Mouse (Mus musculus) intestine, embryonic 16.5 days (tissue): ENCODE data around the gene Srebf2. TPM values are rescaled to one million over a fixed set of nuclear protein-coding genes. Genes with fewer than 3 reads are reported as not detected.

Experiments
- microRNA counts: library from miRNA; unstranded; fragments of <30 nt; microRNA quantifications from one replicate; lab custom pipeline; 2016
- microRNA-seq: library from miRNA; unstranded; fragments of <30 nt; microRNA quantifications from one replicate; pipeline ENCODE4, GENCODE M21; 2016
- polyA plus RNA-seq: library from polyadenylated mRNA; unstranded; fragments of >200 nt; fragmentation: Nextera tagmentation; extraction: Ambion mirVana; gene quantifications from 2 replicates; pipeline ENCODE4 v1.2.1, GENCODE M21; 2015

The Srebf2 gene
- polyA plus RNA-seq, 1 experiment from 2014 or later: 141 TPM

MicroRNAs encoded within 50 kb of the gene (microRNA counts, 519-probe panel; counts per million panel counts)
- 2,213 counts per million, percentile 52 among the panel's probes with 10 or more counts for microRNA mmu-miR-33 (lab: Ali Mortazavi, UCI)

Small RNAs within 50 kb of the gene (microRNA-seq; reads per million reads assigned to microRNA genes)
- gene Mir33: 85.1 reads per million, percentile 45 among the genes with 10 or more reads in this experiment

Other genes with a start within 250 kb of the Srebf2 start
- 83.9 and 85.0 TPM in 2 replicates for gene Polr3h, start 220.9 kb upstream of the Srebf2 start, polyA plus RNA-seq
- gene Csdc2, start 210.4 kb upstream of the Srebf2 start, polyA plus RNA-seq: 11.2 and 12.4 TPM in 2 replicates
- gene Pmm1, start 186.3 kb upstream of the Srebf2 start, polyA plus RNA-seq: 21.5 and 22.1 TPM in 2 replicates
- not detected in 2 replicates for gene 1700029P11Rik, start 166.6 kb upstream of the Srebf2 start, polyA plus RNA-seq
- 72.1 and 78.4 TPM in 2 replicates for gene Xrcc6, start 159.3 kb upstream of the Srebf2 start, polyA plus RNA-seq
- gene Desi1, start 113.3 kb upstream of the Srebf2 start, polyA plus RNA-seq: 17.1 and 19.6 TPM in 2 replicates
- gene Snu13, start 99.6 kb upstream of the Srebf2 start, polyA plus RNA-seq: 215 and 246 TPM in 2 replicates
- not detected in 2 replicates for gene 4930407I10Rik, start 88.0 kb upstream of the Srebf2 start, polyA plus RNA-seq
- not detected in 2 replicates for gene Mei1, start 77.2 kb upstream of the Srebf2 start, polyA plus RNA-seq
- gene Ccdc134, start 19.3 kb upstream of the Srebf2 start, polyA plus RNA-seq: 9.8 and 11.6 TPM in 2 replicates
- 0.06 and 0.09 TPM in 2 replicates for gene Shisa8, start 65.6 kb downstream of the Srebf2 start, polyA plus RNA-seq
- gene Tnfrsf13c, start 77.2 kb downstream of the Srebf2 start, polyA plus RNA-seq: 0.09 and 0.11 TPM in 2 replicates
- 36.3 and 43.6 TPM in 2 replicates for gene Cenpm, start 97.6 kb downstream of the Srebf2 start, polyA plus RNA-seq
- not detected in 2 replicates for gene 1500009C09Rik, start 105.2 kb downstream of the Srebf2 start, polyA plus RNA-seq
- 4.2 and 4.4 TPM in 2 replicates for gene Sept3, start 127.7 kb downstream of the Srebf2 start, polyA plus RNA-seq
- gene Wbp2nl, start 151.8 kb downstream of the Srebf2 start, polyA plus RNA-seq: 0.15 and 0.16 TPM in 2 replicates
- 296 and 437 TPM in 2 replicates for gene Naga, start 191.7 kb downstream of the Srebf2 start, polyA plus RNA-seq
- 11.6 and 13.2 TPM in 2 replicates for gene Pheta2, start 191.8 kb downstream of the Srebf2 start, polyA plus RNA-seq
- gene Smdt1, start 191.8 kb downstream of the Srebf2 start, polyA plus RNA-seq: 332 and 340 TPM in 2 replicates
- 561 and 588 TPM in 2 replicates for gene Ndufa6, start 207.1 kb downstream of the Srebf2 start, polyA plus RNA-seq
- 14.1 and 14.9 TPM in 2 replicates for gene Cyp2d22, start 233.1 kb downstream of the Srebf2 start, polyA plus RNA-seq
- gene Cyp2d11, start 246.8 kb downstream of the Srebf2 start, polyA plus RNA-seq: not detected in 2 replicates